Mouse (Mus musculus): Measurements from ENCODE around the gene Sdhaf3. TPM values are rescaled to one million over a fixed set of nuclear protein-coding genes. Genes with fewer than 3 reads are reported as not detected.

Gene Sdhaf3
- total RNA-seq (2023): 0.09 and 0.22 TPM in 2 replicates

DNA sequence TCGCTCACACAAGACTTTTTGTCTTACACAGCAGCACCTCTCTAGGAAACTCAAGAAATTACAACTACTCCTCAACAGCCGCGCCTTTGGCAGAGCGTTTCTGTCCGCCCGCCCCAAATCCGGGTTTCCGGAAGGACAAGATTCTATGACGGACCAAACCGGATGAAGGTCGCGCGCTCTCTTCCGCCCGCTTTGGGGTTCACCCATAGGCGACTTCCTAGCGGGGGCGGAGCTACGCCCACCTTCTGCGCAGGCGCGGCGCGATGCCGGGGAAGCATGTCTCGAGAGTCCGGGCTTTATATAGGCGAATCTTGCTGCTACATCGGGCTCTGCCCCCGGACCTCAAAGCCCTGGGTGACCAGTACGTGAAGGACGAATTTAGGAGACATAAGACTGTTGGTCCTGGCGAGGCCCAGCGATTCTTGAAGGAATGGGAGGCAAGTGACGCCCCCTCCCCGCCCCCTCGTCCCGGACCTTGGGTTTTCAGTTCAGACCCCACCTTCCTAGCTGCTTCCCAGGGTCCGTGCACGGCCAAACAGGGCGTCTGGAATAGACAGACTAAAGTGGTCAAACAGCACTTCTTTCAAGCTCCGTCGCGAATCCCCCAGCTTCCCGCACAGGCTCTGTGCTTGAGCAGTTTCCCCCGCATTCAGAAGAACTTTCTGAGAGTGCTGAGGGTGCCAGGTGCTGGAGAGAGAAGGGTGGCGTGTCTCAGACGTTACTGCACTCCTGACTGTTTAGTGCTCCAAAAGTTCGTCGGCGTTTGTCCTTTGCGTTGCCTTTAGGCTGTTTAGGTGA, at the start of gene Sdhaf3:
Gene Sdhaf3, plus strand, starts transcription at position 241 of the 798 bp plus-strand sequence.

Other genes with a start within 250 kb of the Sdhaf3 start
- gene Dlx6, start 92.7 kb upstream of the Sdhaf3 start, total RNA-seq (2023): not detected in 2 replicates
- gene Dlx5, start 73.9 kb upstream of the Sdhaf3 start, total RNA-seq (2023): not detected in 2 replicates